Mouse (Mus musculus) embryonic fibroblast, embryonic 13.5 days (primary cell): ENCODE measurements at regions not wholly inside any gene's neighbourhood (a gene's known extent, or its start where the extent isn't known, plus 50 kb on each side); places are given as distances from the start of the nearest gene placed in this dataset.

Source experiments
- H3K27ac ChIP-seq: 2 replicates; pipeline ENCODE4 v1.5.1; 2012; ENCODE audit warnings: low read length, control low read depth, inconsistent platforms; ENCODE audit not compliant: insufficient read depth
- H3K4me1 ChIP-seq: 2 replicates; pipeline ENCODE4 v1.6.1; 2011; ENCODE audit warnings: low read length; ENCODE audit not compliant: control insufficient read depth, insufficient read depth
- H3K4me3 ChIP-seq: 2 replicates; pipeline ENCODE4 v1.5.1; 2011; ENCODE audit warnings: mild to moderate bottlenecking, control low read depth, low read length; ENCODE audit not compliant: insufficient read depth
- CTCF ChIP-seq: IDR thresholded peaks from 2 replicates; pipeline ENCODE4 v1.5.1; 2011; ENCODE audit warnings: mild to moderate bottlenecking, control low read depth, low read length, moderate library complexity, borderline replicate concordance; ENCODE audit not compliant: insufficient read depth
- POLR2A ChIP-seq: IDR thresholded peaks from 2 replicates; pipeline ENCODE4 v1.6.1; 2011; ENCODE audit warnings: low read depth, mild to moderate bottlenecking, control low read depth, low read length, moderate library complexity

DNA sequence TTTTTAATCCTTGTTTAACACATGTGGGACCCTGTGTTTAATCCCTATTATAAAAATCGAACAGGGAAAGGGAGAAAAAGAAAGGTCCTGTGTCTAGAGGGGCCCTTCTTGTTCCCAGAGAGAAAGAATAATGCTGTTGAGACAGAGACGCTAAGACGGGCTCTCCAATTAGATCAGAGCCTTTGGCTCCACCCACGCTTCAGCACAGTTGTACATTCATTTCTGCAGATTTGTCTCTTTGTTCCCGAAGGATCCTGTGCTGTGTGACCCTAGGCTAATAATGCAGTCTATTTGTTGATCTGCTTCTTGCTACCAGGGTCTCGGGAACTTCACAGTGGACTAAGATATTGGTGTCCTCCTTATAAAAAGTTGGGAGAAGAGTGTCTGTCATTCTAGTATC lies 92.0 kb downstream of the Cdc5l start:
- H3K4me1 ChIP-seq: peaks cover 10% of the 10 kb centered on the region
- H3K4me3 ChIP-seq: no peak overlapping the region
- TF ChIP-seq CTCF: no peak
- TF ChIP-seq POLR2A: no peak
- H3K27ac ChIP-seq: no peak overlapping the region

DNA sequence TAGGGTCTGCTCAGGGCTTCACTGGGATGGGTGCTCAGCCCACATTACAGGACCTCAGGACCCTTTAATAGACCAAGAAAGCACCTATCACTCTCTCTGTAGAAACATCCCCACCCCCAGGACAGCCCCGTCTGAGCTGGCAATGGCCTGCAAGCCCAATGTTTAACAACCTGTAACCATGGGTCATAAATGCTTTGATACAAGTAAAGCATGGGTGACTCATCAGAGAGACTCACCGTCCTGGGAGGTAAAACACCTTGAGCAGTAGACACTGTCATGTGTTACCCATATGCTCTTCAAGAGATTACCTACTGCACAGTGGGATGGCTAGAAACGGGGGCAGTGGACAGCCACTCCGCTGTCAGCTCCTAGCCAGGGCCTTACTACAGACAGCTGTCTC lies 92.7 kb downstream of the Cdc5l start:
- H3K4me3 ChIP-seq: no peak overlapping the region
- H3K27ac ChIP-seq: no peak overlapping the region
- TF ChIP-seq CTCF: no peak
- TF ChIP-seq POLR2A: no peak
- H3K4me1 ChIP-seq: peaks cover 10% of the 10 kb centered on the region

GRCm38 (mm10) chr17:45339226-45339625 lies 94.3 kb downstream of the Cdc5l start:
- no peak for TF ChIP-seq CTCF
- no peak for TF ChIP-seq POLR2A
- H3K4me3 ChIP-seq: no peak overlapping the region
- H3K4me1 ChIP-seq: peaks cover 12% of the 10 kb centered on the region
- H3K27ac ChIP-seq: no peak overlapping the region

- TF ChIP-seq CTCF (no peak), POLR2A (no peak)
- Histone ChIP-seq H3K4me1 (peaks cover 12% of the 10 kb centered on the region), H3K27ac (no peak overlapping the region), H3K4me3 (no peak overlapping the region)
Measured at GRCm38 (mm10) chr17:45338086-45338485, 95.5 kb downstream of the Cdc5l start.

GRCm38 (mm10) chr17:45335586-45336151 lies 97.9 kb downstream of the Cdc5l start:
- H3K4me1 ChIP-seq: peaks cover 12% of the 10 kb centered on the region
- no peak overlapping the region for H3K4me3 ChIP-seq
- no peak overlapping the region for H3K27ac ChIP-seq
- TF ChIP-seq POLR2A (no peak), CTCF (no peak)

GRCm38 (mm10) chr17:45334732-45335381 lies 98.7 kb downstream of the Cdc5l start:
- H3K4me1 ChIP-seq: peaks cover 12% of the 10 kb centered on the region
- no peak for TF ChIP-seq CTCF
- no peak for TF ChIP-seq POLR2A
- H3K27ac ChIP-seq: no peak overlapping the region
- H3K4me3 ChIP-seq: no peak overlapping the region

DNA sequence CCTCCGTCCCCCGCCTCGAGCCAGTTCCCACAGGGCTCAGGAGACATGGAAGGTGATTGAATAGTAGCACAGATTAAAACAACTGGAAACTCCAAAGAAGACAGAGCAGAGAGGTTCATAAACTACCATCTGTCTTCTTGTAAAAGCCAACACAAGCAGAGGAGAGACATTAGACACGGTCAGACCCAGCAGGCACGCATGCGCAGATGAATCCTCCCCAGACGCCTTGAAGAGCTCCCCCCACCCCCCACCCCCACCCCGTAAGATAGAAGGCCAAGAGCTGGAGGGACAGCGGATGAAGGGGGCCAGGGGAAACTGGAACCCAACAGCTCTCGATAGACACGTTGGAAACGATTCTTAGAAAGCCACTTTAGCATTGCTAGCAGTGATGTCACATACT lies 101.2 kb downstream of the Cdc5l start:
- Histone ChIP-seq H3K4me3 (no peak overlapping the region), H3K4me1 (0 out of 2 replicates have a peak, but pooled peaks cover 2% of the 10 kb centered on the region), H3K27ac (no peak overlapping the region)
- TF ChIP-seq CTCF (no peak), POLR2A (no peak)

DNA sequence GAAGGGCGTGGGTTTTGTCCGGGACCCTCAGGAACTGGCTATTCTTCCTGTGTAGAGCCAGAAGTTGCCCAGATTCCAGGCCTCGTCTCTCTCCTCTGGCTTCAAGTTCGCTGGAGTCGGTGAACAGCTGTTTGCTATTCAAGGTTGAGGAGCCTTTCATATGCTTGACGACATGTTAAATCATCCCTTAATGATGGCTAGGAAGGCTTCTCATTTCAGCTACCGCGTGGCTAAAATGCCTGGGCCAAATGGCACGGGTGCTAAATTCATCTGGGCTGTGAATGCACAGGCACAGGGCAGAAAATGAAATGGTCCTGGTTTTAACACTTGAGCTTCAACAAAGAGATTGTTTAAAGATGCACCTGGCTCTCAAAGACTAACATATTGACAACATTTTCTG lies 104.3 kb downstream of the Cdc5l start:
- Histone ChIP-seq H3K27ac (no peak overlapping the region), H3K4me3 (no peak overlapping the region), H3K4me1 (no peaks in the 10 kb centered on the region)
- TF ChIP-seq POLR2A: no peak
- TF ChIP-seq CTCF: no peak

- TF ChIP-seq CTCF (no peak), POLR2A (no peak)
- no peaks in the 10 kb centered on the region for H3K4me1 ChIP-seq
- no peak overlapping the region for H3K4me3 ChIP-seq
- no peak overlapping the region for H3K27ac ChIP-seq
Measured at GRCm38 (mm10) chr17:45326726-45327125, 106.8 kb downstream of the Cdc5l start.

GRCm38 (mm10) chr17:45326173-45326572 lies 107.4 kb downstream of the Cdc5l start:
- Histone ChIP-seq H3K27ac (no peak overlapping the region), H3K4me1 (no peaks in the 10 kb centered on the region), H3K4me3 (no peak overlapping the region)
- TF ChIP-seq CTCF (no peak), POLR2A (no peak)

DNA sequence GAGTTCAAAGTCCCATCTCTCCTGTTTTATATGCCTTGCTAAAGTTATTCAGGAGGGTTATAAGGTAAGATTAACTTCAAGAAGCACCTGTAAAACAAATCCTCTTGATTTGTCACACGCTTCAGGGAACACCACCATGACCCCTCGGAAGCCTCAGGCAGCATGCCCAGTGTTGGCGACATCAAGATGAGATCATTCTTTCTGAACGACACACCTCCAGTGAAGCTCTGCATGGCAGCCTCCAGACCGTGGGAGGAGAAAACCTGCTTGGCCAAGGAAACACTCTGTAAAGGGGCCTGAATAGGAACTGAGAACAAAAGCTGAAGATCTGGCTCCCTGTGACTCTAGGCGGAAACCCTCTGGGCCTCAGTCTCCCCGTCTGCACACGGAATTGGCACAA lies 110.7 kb downstream of the Cdc5l start:
- Histone ChIP-seq H3K4me3 (no peak overlapping the region), H3K27ac (no peak overlapping the region), H3K4me1 (no peaks in the 10 kb centered on the region)
- no peak for TF ChIP-seq POLR2A
- no peak for TF ChIP-seq CTCF
